Mouse (Mus musculus): Measurements from ENCODE around the gene Cdc40. TPM values are rescaled to one million over a fixed set of nuclear protein-coding genes. Genes with fewer than 3 reads are reported as not detected.

Cdc40 gene
- total RNA-seq, 1 experiment from 2014 or later, result 24.0 TPM

Other genes starting within 250 kb of the Cdc40 start
- gene Mettl24, start 200.0 kb downstream of the Cdc40 start, total RNA-seq (2021), result 6.5 and 6.6 TPM in 2 replicates
- 5.6 and 6.9 TPM in 2 replicates for gene Wasf1, start 164 bp upstream of the Cdc40 start, total RNA-seq (2021)
- gene Gpr6, start 189.0 kb upstream of the Cdc40 start, total RNA-seq (2021), result not detected in 2 replicates

Data from adrenal gland, postnatal 14 days (tissue).